Mouse (Mus musculus): ENCODE results near the gene Ttc7b. TPM values are rescaled to one million over a fixed set of nuclear protein-coding genes. Genes with fewer than 3 reads are reported as not detected.

The Ttc7b gene
- polyA plus RNA-seq, 1 experiment from 2014 or later = 6.9 TPM

GRCm38 (mm10) chr12:100477474-100477873 is 43.2 kb downstream of the Ttc7b start:
- H3K27ac ChIP-seq (ENCODE audit: poor library complexity, severe bottlenecking) = no peak overlapping the region
- H3K4me1 ChIP-seq (replicated peaks) = peaks cover 23% of the 10 kb centered on the region
- H3K9ac ChIP-seq = no peak overlapping the region
- no peak overlapping the region for H3K4me2 ChIP-seq
- no peaks in the 10 kb centered on the region for H3K9me3 ChIP-seq (replicated peaks)
- 81% methylated on average over 6 of the region's 6 CpGs for WGBS
- no peak overlapping the region for H3K4me3 ChIP-seq
- peaks cover 11% of the 10 kb centered on the region for H3K36me3 ChIP-seq
- H3K27me3 ChIP-seq (replicated peaks) = no peaks in the 10 kb centered on the region
- no peak for ATAC-seq (ENCODE audit: insufficient number of reproducible peaks, low FRiP score)

- H3K27ac ChIP-seq (ENCODE audit: poor library complexity, severe bottlenecking) = no peak overlapping the region
- H3K4me2 ChIP-seq = no peak overlapping the region
- no peak for ATAC-seq (ENCODE audit: insufficient number of reproducible peaks, low FRiP score)
- peaks cover 23% of the 10 kb centered on the region for H3K4me1 ChIP-seq (replicated peaks)
- H3K9ac ChIP-seq = no peak overlapping the region
- peaks cover 3% of the 10 kb centered on the region for H3K36me3 ChIP-seq
- H3K4me3 ChIP-seq = no peak overlapping the region
- H3K9me3 ChIP-seq (replicated peaks) = no peaks in the 10 kb centered on the region
- H3K27me3 ChIP-seq (replicated peaks) = no peaks in the 10 kb centered on the region
These were observed 44.3 kb downstream of the Ttc7b start for GRCm38 (mm10) chr12:100476351-100476750.

- Histone ChIP-seq H3K27me3 (replicated peaks) (no peaks in the 10 kb centered on the region), H3K27ac (ENCODE audit: poor library complexity, severe bottlenecking) (peak overlapping the region; percentile 61), H3K4me2 (no peak overlapping the region), H3K36me3 (no peaks in the 10 kb centered on the region; the same call in 1 of the 2 replicates), H3K4me1 (replicated peaks) (peaks cover 23% of the 10 kb centered on the region), H3K4me3 (no peak overlapping the region), H3K9me3 (replicated peaks) (no peaks in the 10 kb centered on the region), H3K9ac (no peak overlapping the region)
- WGBS = 60% methylated on average over 3 of the region's 3 CpGs
- ATAC-seq (ENCODE audit: insufficient number of reproducible peaks, low FRiP score) = peak; percentile 53; the same call in 1 of the 2 replicates
These were observed 45.1 kb downstream of the Ttc7b start for GRCm38 (mm10) chr12:100475489-100475888.

- no peaks in the 10 kb centered on the region for H3K27me3 ChIP-seq (replicated peaks)
- H3K9ac ChIP-seq = no peak overlapping the region
- 79% methylated on average over 3 of the region's 3 CpGs for WGBS
- H3K9me3 ChIP-seq (replicated peaks) = no peaks in the 10 kb centered on the region
- no peak overlapping the region for H3K4me2 ChIP-seq
- H3K36me3 ChIP-seq = no peaks in the 10 kb centered on the region; the same call in 1 of the 2 replicates
- no peak for ATAC-seq (ENCODE audit: insufficient number of reproducible peaks, low FRiP score)
- H3K27ac ChIP-seq (ENCODE audit: poor library complexity, severe bottlenecking) = no peak overlapping the region
- peaks cover 27% of the 10 kb centered on the region for H3K4me1 ChIP-seq (replicated peaks)
- no peak overlapping the region for H3K4me3 ChIP-seq
These were observed 45.8 kb downstream of the Ttc7b start for GRCm38 (mm10) chr12:100474661-100475321.

- no peak overlapping the region for H3K4me3 ChIP-seq
- H3K27me3 ChIP-seq (replicated peaks) = no peaks in the 10 kb centered on the region
- 76% methylated on average over 9 of the region's 9 CpGs for WGBS
- H3K4me2 ChIP-seq = no peak overlapping the region
- H3K36me3 ChIP-seq = peaks cover 8% of the 10 kb centered on the region
- H3K27ac ChIP-seq (ENCODE audit: poor library complexity, severe bottlenecking) = no peak overlapping the region
- peaks cover 14% of the 10 kb centered on the region for H3K4me1 ChIP-seq (replicated peaks)
- no peak for ATAC-seq (ENCODE audit: insufficient number of reproducible peaks, low FRiP score)
- H3K9ac ChIP-seq = no peak overlapping the region
- no peaks in the 10 kb centered on the region for H3K9me3 ChIP-seq (replicated peaks)
These were observed 50.3 kb downstream of the Ttc7b start for GRCm38 (mm10) chr12:100470295-100470694.

GRCm38 (mm10) chr12:100469503-100470293 is 50.9 kb downstream of the Ttc7b start:
- no peak for ATAC-seq (ENCODE audit: insufficient number of reproducible peaks, low FRiP score)
- H3K4me2 ChIP-seq = no peak overlapping the region
- H3K27ac ChIP-seq (ENCODE audit: poor library complexity, severe bottlenecking) = no peak overlapping the region
- peaks cover 14% of the 10 kb centered on the region for H3K4me1 ChIP-seq (replicated peaks)
- no peaks in the 10 kb centered on the region for H3K27me3 ChIP-seq (replicated peaks)
- H3K9ac ChIP-seq = no peak overlapping the region
- no peak overlapping the region for H3K4me3 ChIP-seq
- no peaks in the 10 kb centered on the region for H3K9me3 ChIP-seq (replicated peaks)
- 79% methylated on average over 7 of the region's 7 CpGs for WGBS
- peaks cover 11% of the 10 kb centered on the region for H3K36me3 ChIP-seq

- Histone ChIP-seq H3K4me2 (no peak overlapping the region), H3K27me3 (replicated peaks) (no peaks in the 10 kb centered on the region), H3K9me3 (replicated peaks) (no peaks in the 10 kb centered on the region), H3K4me3 (no peak overlapping the region), H3K4me1 (replicated peaks) (peaks cover 13% of the 10 kb centered on the region), H3K9ac (no peak overlapping the region), H3K27ac (ENCODE audit: poor library complexity, severe bottlenecking) (no peak overlapping the region), H3K36me3 (peaks cover 11% of the 10 kb centered on the region)
- 63% methylated on average over 3 of the region's 4 CpGs for WGBS
- 0 out of 2 replicates have a peak, but pooled peaks have one; percentile 45 for ATAC-seq (ENCODE audit: insufficient number of reproducible peaks, low FRiP score)
These were observed 55.4 kb downstream of the Ttc7b start for GRCm38 (mm10) chr12:100465101-100465715.

GRCm38 (mm10) chr12:100457701-100458100 is 62.9 kb downstream of the Ttc7b start:
- H3K27ac ChIP-seq (ENCODE audit: poor library complexity, severe bottlenecking) = no peak overlapping the region
- 90% methylated on average over 7 of the region's 7 CpGs for WGBS
- no peaks in the 10 kb centered on the region for H3K9me3 ChIP-seq (replicated peaks)
- ATAC-seq (ENCODE audit: insufficient number of reproducible peaks, low FRiP score) = no peak
- H3K4me2 ChIP-seq = no peak overlapping the region
- no peak overlapping the region for H3K9ac ChIP-seq
- peaks cover 14% of the 10 kb centered on the region; the same call in 1 of the 2 replicates for H3K36me3 ChIP-seq
- H3K4me3 ChIP-seq = no peak overlapping the region
- no peaks in the 10 kb centered on the region for H3K27me3 ChIP-seq (replicated peaks)
- peaks cover 18% of the 10 kb centered on the region for H3K4me1 ChIP-seq (replicated peaks)

GRCm38 (mm10) chr12:100456257-100456975 is 64.2 kb downstream of the Ttc7b start:
- peak; percentile 36; the same call in 1 of the 2 replicates for ATAC-seq (ENCODE audit: insufficient number of reproducible peaks, low FRiP score)
- H3K27me3 ChIP-seq (replicated peaks) = no peaks in the 10 kb centered on the region
- H3K36me3 ChIP-seq = peaks cover 16% of the 10 kb centered on the region; the same call in 1 of the 2 replicates
- WGBS = 47% methylated on average over 10 of the region's 10 CpGs
- peak overlapping the region; percentile 92 for H3K27ac ChIP-seq (ENCODE audit: poor library complexity, severe bottlenecking)
- H3K4me1 ChIP-seq (replicated peaks) = peaks cover 18% of the 10 kb centered on the region
- H3K9ac ChIP-seq = 0 out of 2 replicates have a peak overlapping the region, but pooled peaks have one; percentile 34
- H3K4me2 ChIP-seq = peak overlapping the region; percentile 25; the same call in 1 of the 2 replicates
- H3K4me3 ChIP-seq = no peak overlapping the region
- no peaks in the 10 kb centered on the region for H3K9me3 ChIP-seq (replicated peaks)

- ATAC-seq (ENCODE audit: insufficient number of reproducible peaks, low FRiP score) = peak; percentile 66; the same call in 1 of the 2 replicates
- 0 out of 2 replicates have a peak overlapping the region, but pooled peaks have one; percentile 42 for H3K9ac ChIP-seq
- H3K36me3 ChIP-seq = peaks cover 16% of the 10 kb centered on the region; the same call in 1 of the 2 replicates
- H3K27ac ChIP-seq (ENCODE audit: poor library complexity, severe bottlenecking) = peak overlapping the region; percentile 92
- H3K4me1 ChIP-seq (replicated peaks) = peaks cover 18% of the 10 kb centered on the region
- H3K9me3 ChIP-seq (replicated peaks) = no peaks in the 10 kb centered on the region
- no peak overlapping the region for H3K4me3 ChIP-seq
- H3K27me3 ChIP-seq (replicated peaks) = no peaks in the 10 kb centered on the region
- 53% methylated on average over 2 of the region's 2 CpGs for WGBS
- no peak overlapping the region for H3K4me2 ChIP-seq
These were observed 65.2 kb downstream of the Ttc7b start for GRCm38 (mm10) chr12:100455453-100455852.
